Mouse (Mus musculus) hindbrain, postnatal 0 days (tissue): ENCODE results near the gene Havcr1. TPM values are rescaled to one million over a fixed set of nuclear protein-coding genes. Genes with fewer than 3 reads are reported as not detected.
A peak's percentile ranks its signal among the peaks of the same experiment; 100 is the strongest.

Experiments used
- ATAC-seq: fragments of 200-750 bp; cut with Nextera tagmentation; 2 replicates; pipeline ENCODE4 v1.8.0; 2017; ENCODE audit warnings: mild to moderate bottlenecking, moderate TSS enrichment, moderate library complexity
- DNase-seq: peaks from one replicate; pipeline ENCODE4 v3.0.0-alpha.2; 2015; ENCODE audit warnings: low spot score
- H3K27ac ChIP-seq: fragments of 300-500 bp; sonication (generic); 2 replicates; pipeline ENCODE4 v1.5.1; 2014; ENCODE audit warnings: mild to moderate bottlenecking
- H3K27me3 ChIP-seq: fragments of 300-500 bp; sonication (generic); 2 replicates; pipeline ENCODE4 v1.6.1; 2014; ENCODE audit warnings: low read length, mixed read lengths; ENCODE audit not compliant: insufficient read depth
- H3K36me3 ChIP-seq: fragments of 300-500 bp; sonication (generic); 2 replicates; pipeline ENCODE4 v1.6.1; 2014; ENCODE audit warnings: low read length, mixed read lengths; ENCODE audit not compliant: insufficient read depth
- H3K4me1 ChIP-seq: fragments of 300-500 bp; sonication (generic); 2 replicates; pipeline ENCODE4 v1.6.1; 2014; ENCODE audit warnings: antibody characterized with exemption, low read length, mixed read lengths; ENCODE audit not compliant: insufficient read depth
- H3K4me2 ChIP-seq: fragments of 300-500 bp; sonication (generic); 2 replicates; pipeline ENCODE4 v1.6.1; 2014; ENCODE audit warnings: low read depth, mild to moderate bottlenecking, low read length, moderate library complexity, mixed read lengths
- H3K4me3 ChIP-seq: fragments of 300-500 bp; sonication (generic); 2 replicates; pipeline ENCODE4 v1.5.1; 2014; ENCODE audit warnings: low read length
- H3K9ac ChIP-seq: fragments of 300-500 bp; sonication (generic); replicated peaks from 2 replicates; pipeline ENCODE4 v1.6.1; 2014; ENCODE audit warnings: mild to moderate bottlenecking, low read length, moderate library complexity, mixed read lengths
- H3K9me3 ChIP-seq: fragments of 300-500 bp; sonication (generic); 2 replicates; pipeline ENCODE4 v1.6.1; 2016; ENCODE audit warnings: low read length, mixed read lengths
- CTCF ChIP-seq: IDR thresholded peaks from 2 replicates; pipeline ENCODE4 v1.5.1; 2016; ENCODE audit warnings: antibody characterized with exemption, control low read depth, low read depth
- WGBS: fragments of 180-500 bp; shearing (Covaris S2); extraction: QIAGEN DNeasy Blood & Tissue Kit; methylation state at CpG from one replicate; pipeline ENCODE4 v1.1.7; 2014; 5-methylcytosine and 5-hydroxymethylcytosine counted together
- polyA plus RNA-seq: library from polyadenylated mRNA; unstranded; fragments of >200 nt; fragmentation: Nextera tagmentation; extraction: Ambion mirVana; gene quantifications from 2 replicates; pipeline ENCODE4 v1.2.1, GENCODE M21; 2015
- total RNA-seq: library from RNA; depleted of rRNA; stranded (reverse); fragments of >200 nt; gene quantifications from 2 replicates; pipeline ENCODE4 v1.2.3, GENCODE M21; 2014

The Havcr1 gene
- total and polyA plus RNA-seq, 2 experiments from 2014 or later, result not detected

DNA sequence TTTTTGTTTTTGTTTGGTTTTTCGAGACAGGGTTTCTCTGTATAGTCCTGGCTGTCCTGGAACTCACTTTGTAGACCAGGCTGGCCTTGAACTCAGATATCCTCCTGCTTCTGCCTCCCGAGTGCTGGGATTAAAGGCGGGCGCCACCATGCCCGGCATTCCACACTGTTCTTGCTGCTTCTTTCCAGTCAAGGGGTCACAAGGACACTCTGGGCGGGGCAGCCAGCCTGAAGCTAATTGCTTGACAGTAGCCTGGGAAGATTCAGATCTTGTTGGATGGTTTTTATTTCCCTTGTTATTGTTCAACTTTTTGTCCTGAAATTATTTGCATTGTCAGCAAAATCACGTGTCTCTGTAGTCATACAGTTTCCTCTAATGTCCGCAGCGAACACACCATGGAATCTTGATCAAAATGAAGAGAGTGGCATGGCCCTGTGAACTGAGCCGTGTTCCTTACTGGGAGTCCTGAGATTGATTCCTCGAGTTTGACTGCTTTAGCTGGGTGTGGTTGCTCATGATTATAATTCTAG is 3.3 kb upstream of the Havcr1 start:
- Histone ChIP-seq H3K4me3 (no peak overlapping the region), H3K9me3 (no peaks in the 10 kb centered on the region), H3K4me2 (no peak overlapping the region), H3K27ac (no peak overlapping the region), H3K36me3 (no peaks in the 10 kb centered on the region), H3K27me3 (no peaks in the 10 kb centered on the region), H3K9ac (no peak overlapping the region), H3K4me1 (no peaks in the 10 kb centered on the region)
- 85% methylated on average over 11 of the region's 11 CpGs for WGBS
- ATAC-seq, result no peak
- no peak for DNase-seq
- TF ChIP-seq CTCF, result no peak

DNA sequence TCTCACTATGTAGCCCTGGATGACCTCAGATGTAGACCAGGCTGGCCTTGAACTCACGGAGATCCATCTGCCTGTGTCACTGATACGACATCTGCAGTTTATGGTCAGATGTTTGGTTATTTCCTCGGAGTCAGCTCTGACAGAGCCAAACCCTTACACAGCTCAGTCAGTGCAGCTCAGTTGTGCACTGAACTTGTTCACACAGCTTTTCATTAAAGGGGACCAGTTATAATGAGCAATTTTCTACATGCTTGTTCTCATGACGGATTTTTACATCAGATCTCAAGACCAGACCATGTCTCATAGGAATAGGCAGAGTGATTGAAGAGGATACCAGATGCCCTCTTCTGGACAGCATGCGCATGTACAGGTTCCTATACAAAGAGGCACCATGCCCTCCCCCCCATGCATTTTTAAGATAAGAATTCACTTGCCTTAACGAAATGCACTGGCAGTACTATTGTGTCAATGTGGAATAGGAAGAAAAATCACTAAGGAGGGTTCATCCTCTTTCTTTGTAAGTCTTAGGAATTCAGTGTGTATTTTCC is 1.6 kb upstream of the Havcr1 start:
- no peak overlapping the region for H3K27ac ChIP-seq

DNA sequence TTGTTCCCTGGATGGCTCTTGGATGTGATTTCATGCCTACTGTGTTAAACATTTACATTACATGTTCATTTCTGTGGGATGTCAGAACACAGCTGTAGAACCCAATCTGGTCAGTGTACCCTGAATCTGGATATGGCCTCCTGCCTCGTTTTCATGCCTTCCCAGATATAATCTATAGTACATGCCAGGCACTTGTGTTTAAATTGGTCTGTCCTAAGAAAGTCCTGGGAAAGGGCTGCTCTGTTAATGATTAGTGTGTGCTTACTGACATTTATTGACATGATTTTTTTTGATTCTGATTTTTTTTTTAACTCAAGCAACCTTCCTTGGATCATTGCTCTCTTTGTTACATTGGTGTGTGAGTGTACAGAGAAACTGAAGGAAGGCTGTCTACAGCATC is 263 bp upstream of the Havcr1 start:
- 61% methylated on average over 1 of the region's 1 CpGs for WGBS
- Histone ChIP-seq H3K36me3 (no peaks in the 10 kb centered on the region), H3K4me3 (no peak overlapping the region), H3K27ac (no peak overlapping the region), H3K9ac (no peak overlapping the region), H3K4me2 (no peak overlapping the region), H3K9me3 (no peaks in the 10 kb centered on the region), H3K27me3 (no peaks in the 10 kb centered on the region), H3K4me1 (no peaks in the 10 kb centered on the region)
- DNase-seq, result no peak
- no peak for ATAC-seq
- TF ChIP-seq CTCF, result no peak

More for the DNA sequence above, 1.6 kb upstream of the Havcr1 start:
- peak; percentile 67 for TF ChIP-seq CTCF
- ATAC-seq (peak; percentile 69; the same call in 1 of the 2 replicates), DNase-seq (peak; percentile 53)
- no peak overlapping the region for H3K9ac ChIP-seq
- no peaks in the 10 kb centered on the region for H3K4me1 ChIP-seq
- no peak overlapping the region for H3K4me2 ChIP-seq
- no peaks in the 10 kb centered on the region for H3K9me3 ChIP-seq
- no peaks in the 10 kb centered on the region for H3K36me3 ChIP-seq
- H3K27me3 ChIP-seq, result no peaks in the 10 kb centered on the region
- H3K4me3 ChIP-seq, result no peak overlapping the region
- 58% methylated on average over 6 of the region's 6 CpGs for WGBS

DNA sequence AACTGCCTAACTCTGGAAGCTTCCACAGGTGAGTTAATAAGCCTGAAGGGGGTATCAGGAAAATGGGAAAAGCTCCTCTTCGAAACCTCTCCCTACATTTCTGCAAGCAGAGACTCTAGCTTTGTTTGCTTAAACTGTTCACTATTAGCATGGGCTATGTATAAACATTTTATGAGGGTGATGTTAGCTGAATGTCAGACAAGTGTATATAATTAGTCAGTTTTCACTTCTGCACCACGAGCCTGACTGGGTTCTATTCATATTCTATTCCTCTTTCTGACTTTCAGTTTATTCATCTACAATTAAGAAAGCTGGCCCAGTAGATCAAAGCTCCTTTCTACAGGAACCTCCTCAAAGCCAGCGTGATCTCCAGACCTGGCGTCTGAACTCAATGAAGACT is 4.6 kb downstream of the Havcr1 start:
- no peak overlapping the region for H3K4me2 ChIP-seq
- no peaks in the 10 kb centered on the region for H3K27me3 ChIP-seq
- WGBS, result 87% methylated on average over 4 of the region's 4 CpGs

DNA sequence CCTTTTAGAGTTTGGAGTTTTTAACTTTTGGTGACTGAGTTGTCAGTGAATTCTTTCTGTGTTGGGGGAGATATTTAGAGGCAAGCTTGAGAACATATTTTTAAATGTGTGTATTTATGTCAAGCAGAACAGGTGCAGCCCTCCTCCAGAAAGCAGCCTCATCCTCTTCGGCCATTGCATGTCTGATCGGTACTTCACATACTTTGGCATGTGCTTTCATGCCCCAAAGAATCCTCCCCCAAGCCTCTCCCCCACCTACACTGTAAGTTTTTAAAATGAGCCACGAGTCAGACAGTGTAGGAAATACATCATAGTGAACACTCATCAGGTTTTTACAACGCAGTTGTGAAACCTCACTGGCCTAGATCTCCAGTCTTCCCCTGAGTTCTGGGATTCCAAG is 6.0 kb downstream of the Havcr1 start:
- no peaks in the 10 kb centered on the region for H3K4me1 ChIP-seq
- no peak overlapping the region for H3K9ac ChIP-seq
- H3K36me3 ChIP-seq, result no peaks in the 10 kb centered on the region
- 88% methylated on average over 4 of the region's 4 CpGs for WGBS
- no peak for TF ChIP-seq CTCF
- no peak overlapping the region for H3K4me2 ChIP-seq
- H3K27ac ChIP-seq, result no peak overlapping the region
- no peaks in the 10 kb centered on the region for H3K9me3 ChIP-seq
- DNase-seq, result no peak
- H3K27me3 ChIP-seq, result no peaks in the 10 kb centered on the region
- H3K4me3 ChIP-seq, result no peak overlapping the region
- no peak for ATAC-seq

More for the DNA sequence above, 4.6 kb downstream of the Havcr1 start:
- Histone ChIP-seq H3K36me3 (no peaks in the 10 kb centered on the region), H3K4me1 (no peaks in the 10 kb centered on the region), H3K4me3 (no peak overlapping the region), H3K27ac (no peak overlapping the region), H3K9ac (no peak overlapping the region), H3K9me3 (no peaks in the 10 kb centered on the region)
- no peak for ATAC-seq
- no peak for DNase-seq
- no peak for TF ChIP-seq CTCF

DNA sequence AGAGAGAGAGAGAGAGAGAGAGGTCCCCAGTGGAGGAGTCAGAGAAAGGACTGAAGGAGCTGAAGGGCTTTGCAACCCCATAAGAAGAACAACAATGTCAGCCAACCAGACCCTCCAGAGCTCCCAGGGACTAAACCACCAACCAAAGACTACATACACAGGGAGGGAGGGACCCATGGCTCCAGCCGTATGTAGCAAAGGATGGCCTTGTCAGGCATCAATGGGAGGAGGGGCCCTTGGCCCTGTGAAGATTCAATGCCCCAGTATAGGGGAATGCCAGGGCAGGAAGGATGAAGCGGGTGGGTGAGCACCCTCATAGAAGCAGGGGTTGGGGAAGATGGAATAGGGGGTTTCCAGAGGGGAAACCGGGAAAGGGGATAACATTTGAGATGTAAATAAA is 6.8 kb downstream of the Havcr1 start:
- no peaks in the 10 kb centered on the region for H3K9me3 ChIP-seq
- no peaks in the 10 kb centered on the region for H3K4me1 ChIP-seq
- no peak overlapping the region for H3K4me3 ChIP-seq
- no peak overlapping the region for H3K4me2 ChIP-seq
- no peak for TF ChIP-seq CTCF
- 85% methylated on average over 3 of the region's 3 CpGs for WGBS
- H3K9ac ChIP-seq, result no peak overlapping the region
- DNase-seq, result no peak
- H3K27ac ChIP-seq, result no peak overlapping the region
- no peaks in the 10 kb centered on the region for H3K36me3 ChIP-seq
- ATAC-seq, result no peak
- no peaks in the 10 kb centered on the region for H3K27me3 ChIP-seq

DNA sequence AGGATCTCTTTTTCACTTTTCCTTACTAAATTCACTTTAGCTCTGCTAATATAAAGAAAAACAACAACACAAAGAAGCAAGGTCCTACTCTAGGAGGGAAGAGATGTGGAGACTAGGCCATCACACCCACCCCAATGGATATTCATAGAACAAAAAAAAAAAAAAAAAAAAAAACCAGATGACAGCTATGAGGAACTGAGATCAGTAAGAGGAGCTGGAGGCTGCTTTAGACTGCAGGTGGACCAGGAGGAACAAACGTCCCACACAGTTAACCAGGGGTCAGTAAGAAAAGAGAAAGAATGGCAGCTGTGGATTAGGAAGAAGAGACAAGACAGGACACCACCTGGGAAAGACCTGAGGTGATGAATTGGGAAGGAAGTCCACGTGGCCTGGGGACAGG is 13.1 kb downstream of the Havcr1 start:
- 47% methylated on average over 2 of the region's 2 CpGs for WGBS
- no peaks in the 10 kb centered on the region for H3K36me3 ChIP-seq

More for the DNA sequence above, 13.1 kb downstream of the Havcr1 start:
- no peak for TF ChIP-seq CTCF
- DNase-seq (no peak), ATAC-seq (no peak)
- H3K9ac ChIP-seq, result no peak overlapping the region
- H3K4me3 ChIP-seq, result no peak overlapping the region
- no peak overlapping the region for H3K27ac ChIP-seq
- no peaks in the 10 kb centered on the region for H3K27me3 ChIP-seq
- H3K4me1 ChIP-seq, result no peaks in the 10 kb centered on the region
- no peak overlapping the region for H3K4me2 ChIP-seq
- H3K9me3 ChIP-seq, result no peaks in the 10 kb centered on the region
